Mouse (Mus musculus): ENCODE measurements at regions not wholly inside any gene's neighbourhood (a gene's known extent, or its start where the extent isn't known, plus 50 kb on each side); places are given as distances from the start of the nearest gene placed in this dataset.

GRCm38 (mm10) chr6:127379511-127379910 lies 67.1 kb upstream of the Parp11 start:
- DNase-seq (ENCODE audit: low read depth, low spot score) = peak; percentile 76

DNA sequence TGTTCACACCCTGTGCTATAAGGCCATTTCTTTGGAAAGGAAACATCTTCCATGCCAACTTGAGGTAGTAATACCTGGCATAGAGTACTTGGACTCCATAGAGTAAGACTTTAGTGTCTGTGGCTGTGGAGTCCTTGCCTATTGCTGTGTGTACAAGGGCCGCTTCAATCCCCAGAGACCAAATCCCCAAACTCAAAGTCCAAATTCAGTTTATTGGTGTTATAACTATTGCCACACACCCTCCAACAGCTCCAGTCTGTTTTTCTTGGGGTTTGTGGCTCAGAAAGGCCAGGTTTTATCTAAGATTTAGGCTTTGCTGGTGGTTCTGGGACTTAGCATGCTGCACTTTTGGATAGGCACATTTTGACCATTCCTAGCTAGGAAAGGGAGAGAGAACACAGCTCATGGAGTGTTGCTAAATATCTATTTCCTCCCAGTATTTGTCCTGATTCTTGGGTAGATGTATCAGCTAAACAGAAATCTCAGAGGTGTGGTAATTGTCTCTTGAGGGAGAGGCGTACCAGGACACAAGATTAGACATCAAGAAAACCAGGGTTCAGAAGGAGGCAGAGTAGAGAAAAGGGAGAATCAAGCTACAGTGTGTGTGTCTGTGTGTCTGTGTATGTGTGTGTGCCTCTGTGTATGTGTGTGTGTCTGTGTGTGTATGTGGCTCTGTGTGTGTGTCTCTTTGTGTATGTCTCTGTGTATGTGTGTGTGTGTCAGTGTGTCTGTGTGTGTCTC lies 65.3 kb upstream of the Parp11 start:
- no peak for DNase-seq (ENCODE audit: low read depth, low spot score)

DNA sequence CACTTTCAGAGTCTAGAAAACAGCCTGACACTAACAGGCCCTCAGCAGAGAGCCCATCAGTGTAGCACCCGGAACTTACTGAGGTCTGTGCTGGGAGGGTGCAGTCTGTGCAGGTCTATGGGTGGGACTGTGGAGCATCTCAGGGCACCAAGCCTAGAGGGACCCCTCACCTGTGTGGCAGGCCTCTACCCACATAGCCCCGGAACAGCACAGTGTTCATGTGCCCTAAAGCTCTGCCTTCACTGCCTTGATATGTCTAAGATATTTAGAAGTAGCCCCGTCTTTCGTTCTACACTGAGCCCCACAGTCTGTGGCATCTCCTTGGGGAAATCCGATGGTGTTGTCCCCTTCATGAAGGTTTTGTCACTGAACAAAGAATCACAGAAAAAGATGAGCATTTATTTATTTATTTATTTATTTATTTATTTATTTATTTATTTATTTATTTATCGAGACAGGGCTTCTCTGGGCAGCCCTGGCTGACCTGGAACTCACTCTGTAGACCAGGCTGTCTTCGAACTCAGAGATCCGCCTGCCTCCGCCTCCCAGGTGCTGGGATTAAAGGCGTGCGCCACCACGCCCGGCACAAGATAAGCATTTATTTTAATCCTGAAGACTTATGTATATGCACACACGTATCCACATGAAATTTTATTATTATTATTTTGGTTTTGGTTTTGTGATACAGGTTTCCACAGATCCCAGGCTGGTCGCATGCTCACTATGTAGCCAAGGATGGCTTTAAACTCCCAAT lies 55.2 kb upstream of the Parp11 start:
- DNase-seq (ENCODE audit: low read depth, low spot score) = no peak

DNA sequence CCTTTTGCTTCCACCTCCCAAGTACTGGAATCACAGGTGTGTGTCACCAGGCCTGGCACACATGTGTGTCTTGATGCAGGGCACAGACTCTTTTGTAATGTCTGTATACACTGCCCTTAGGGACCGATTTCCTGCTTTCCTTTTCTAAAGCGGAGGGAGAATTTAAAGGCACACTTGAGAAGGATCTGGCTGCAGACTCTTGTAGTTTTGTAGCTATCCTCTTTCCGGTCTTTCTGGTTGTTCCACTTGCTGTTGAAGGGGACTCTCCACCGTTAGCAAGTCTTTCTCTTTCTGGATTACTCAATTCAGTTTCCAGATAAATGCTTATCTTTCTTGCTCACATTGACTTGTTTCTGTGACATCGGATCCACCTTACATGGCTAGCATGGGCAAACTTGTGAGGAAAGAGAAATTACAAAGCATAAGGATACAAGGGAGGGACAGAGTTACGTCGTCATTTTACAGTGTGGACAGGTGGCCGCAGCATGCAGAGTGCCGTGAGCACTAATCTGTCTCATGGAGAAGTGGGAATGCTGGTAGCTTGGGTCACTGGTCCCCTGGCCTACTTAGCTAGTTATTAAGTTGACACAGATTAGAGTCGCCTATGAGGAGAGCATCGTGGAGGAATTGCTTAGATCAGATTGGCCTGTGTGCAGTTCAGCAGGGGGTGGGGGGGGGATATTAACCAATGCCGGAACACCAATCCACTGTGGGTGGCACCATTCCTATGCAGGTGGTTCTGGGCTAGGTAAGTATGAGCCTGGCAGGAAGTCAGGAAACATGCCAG lies 54.4 kb upstream of the Parp11 start:
- DNase-seq (ENCODE audit: low read depth, low spot score) = no peak

DNA sequence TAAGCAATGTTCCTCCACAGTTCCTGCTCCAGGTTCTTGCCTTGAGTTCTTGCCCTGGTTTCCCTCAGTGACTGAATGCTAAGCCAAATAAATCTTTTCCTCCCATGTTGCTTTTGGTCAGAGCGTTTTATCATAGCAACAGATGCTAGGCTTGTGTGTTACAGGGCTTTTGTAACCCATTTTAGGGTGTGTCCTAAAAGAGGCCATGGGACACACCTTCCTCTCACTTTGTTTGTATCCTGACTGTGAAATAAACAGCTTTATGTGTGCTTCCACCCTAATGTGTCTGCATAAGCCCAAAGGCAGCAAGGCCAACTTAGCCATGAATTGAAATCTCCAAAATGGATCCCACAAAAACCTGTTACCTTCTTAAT lies 53.9 kb upstream of the Parp11 start:
- DNase-seq (ENCODE audit: low read depth, low spot score) = no peak

- DNase-seq (ENCODE audit: low read depth, low spot score) = no peak
These were observed 52.6 kb upstream of the Parp11 start for GRCm38 (mm10) chr6:127393907-127394600.

All from CD4-positive, CD25-positive, alpha-beta regulatory T cell, adult 2 months (primary cell).